Mouse (Mus musculus) kidney, postnatal 4 days (tissue): Measurements from ENCODE around the gene Cpne5.

Source experiments
- DNase-seq, 2 experiments: peaks; one replicate each; pipeline ENCODE4 v3.0.0; 2021; ENCODE audit warnings: mixed read lengths in 2 of 2

Cpne5 gene

GRCm38 (mm10) chr17:29167371-29167770 is 70.6 kb downstream of the Cpne5 start:
- peak; percentile 62 to 76 for DNase-seq

GRCm38 (mm10) chr17:29165967-29166578 is 71.9 kb downstream of the Cpne5 start:
- DNase-seq: peak in 1 of 2 experiments; percentile 57

DNA sequence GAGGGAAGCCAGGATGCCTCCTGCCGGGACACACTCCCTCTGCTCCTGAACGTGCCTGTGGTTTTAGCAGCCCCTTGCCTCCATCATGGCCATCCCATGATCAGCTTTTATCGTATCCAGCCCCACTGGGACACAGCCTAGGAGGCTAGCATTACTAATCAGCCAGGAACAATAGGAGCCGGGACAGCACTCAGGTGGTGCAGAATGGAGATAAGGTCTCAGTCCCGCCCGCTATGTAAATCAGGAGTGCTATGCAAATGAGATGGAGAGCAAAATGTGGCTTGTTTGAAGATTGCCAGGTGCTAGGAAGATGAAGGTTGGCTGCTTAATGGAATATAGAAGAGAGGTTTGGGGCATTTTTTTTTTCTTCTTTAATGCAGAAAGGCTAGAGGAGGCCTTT is 72.5 kb downstream of the Cpne5 start:
- no peak for DNase-seq

GRCm38 (mm10) chr17:29164469-29165111 is 73.4 kb downstream of the Cpne5 start:
- DNase-seq: peak; percentile 74 to 83

DNA sequence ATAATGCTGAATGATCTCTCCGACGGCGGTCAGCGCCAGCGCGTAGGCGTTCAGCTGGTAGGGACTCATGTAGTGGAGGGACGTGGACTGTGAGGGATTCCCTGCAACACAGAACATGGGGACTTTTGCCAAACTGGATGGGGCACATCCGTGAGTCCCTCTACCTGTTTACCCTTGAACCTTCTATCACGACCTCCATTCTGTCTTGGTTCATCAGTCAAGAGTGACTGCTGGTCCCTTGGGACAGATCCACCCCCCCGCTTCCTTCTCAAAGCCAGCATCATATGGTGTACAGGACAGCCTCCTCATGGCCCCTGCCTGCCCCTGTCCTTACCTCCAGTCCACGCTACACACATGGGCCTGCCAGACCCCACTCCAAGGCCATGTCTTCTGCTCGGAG is 75.6 kb downstream of the Cpne5 start:
- DNase-seq: no peak

DNA sequence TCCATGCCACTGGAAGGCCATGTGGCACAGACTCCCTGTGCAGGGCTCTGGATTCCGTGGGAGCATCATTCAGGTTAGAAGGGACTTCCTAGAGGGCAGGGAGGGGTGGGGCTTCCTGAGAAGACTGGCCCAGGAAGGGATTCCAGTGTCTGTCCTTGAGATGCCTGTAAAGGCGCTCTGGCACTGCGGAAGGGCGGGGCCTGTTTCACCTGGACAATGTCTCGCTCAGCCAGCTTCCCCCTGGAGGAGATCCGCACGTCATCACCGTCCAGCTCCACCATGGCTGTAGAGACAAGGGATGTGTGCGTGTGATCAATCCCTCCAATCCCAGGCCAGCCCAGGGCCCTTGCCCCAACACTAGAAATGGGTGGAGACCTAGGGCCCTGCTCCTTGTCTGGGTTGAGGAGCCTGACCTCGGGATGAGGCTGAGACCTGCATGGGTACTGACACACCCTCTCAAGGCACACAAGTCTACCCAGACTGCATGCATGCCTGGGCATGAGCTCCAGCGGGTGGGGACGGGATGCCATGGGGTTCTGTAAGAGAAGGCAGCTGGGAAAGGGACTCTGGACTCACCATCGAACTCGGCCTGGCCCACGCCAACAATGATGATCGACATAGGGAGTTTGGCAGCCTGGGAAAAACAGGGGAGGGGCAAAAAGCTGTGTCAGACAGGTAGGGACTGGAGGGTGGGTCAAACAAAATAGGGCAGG is 78.1 kb downstream of the Cpne5 start:
- DNase-seq: no peak

DNA sequence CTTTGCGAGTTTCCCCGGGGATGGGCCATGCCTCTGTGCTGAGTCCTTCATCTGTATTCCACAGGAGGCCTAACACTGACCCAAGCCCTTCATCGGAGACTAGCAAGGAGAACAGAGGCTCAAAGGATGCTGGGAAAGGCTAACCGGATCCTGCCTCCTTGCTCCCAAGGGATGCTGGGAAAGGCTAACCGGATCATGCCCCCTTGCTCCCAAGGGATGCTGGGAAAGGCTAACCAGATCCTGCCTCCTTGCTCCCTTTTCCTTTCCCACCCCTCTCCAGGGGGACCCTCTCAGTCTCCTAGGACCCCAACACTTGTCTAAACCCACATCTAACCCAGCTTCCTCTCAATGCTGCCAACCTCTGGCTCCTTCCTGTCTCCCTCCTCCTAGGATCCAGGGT is 78.6 kb downstream of the Cpne5 start:
- no peak for DNase-seq

- no peak for DNase-seq
Measured at GRCm38 (mm10) chr17:29158899-29159298, 79.1 kb downstream of the Cpne5 start.

GRCm38 (mm10) chr17:29156866-29157265 is 81.1 kb downstream of the Cpne5 start:
- DNase-seq: no peak

DNA sequence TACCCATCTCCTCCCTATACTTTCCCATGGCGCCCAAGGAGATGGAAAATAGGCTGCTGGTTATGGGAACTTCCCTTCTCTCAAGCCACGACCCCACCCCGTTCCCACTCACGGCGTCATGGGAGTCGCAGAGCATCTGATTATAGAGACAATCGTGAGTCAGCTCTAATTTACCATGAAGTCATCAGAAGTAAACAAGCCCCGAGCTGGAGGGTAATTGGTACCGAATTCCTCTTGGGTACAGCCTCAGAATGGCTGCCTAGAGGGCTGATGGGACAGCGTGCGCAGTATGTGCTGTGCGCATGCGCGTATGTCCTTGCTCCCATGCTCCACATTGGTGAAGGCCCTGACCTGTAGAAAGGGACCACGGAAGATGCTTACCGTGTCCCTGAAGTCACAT is 81.6 kb downstream of the Cpne5 start:
- DNase-seq: no peak

- DNase-seq: no peak
Measured at GRCm38 (mm10) chr17:29155355-29156135, 82.4 kb downstream of the Cpne5 start.

DNA sequence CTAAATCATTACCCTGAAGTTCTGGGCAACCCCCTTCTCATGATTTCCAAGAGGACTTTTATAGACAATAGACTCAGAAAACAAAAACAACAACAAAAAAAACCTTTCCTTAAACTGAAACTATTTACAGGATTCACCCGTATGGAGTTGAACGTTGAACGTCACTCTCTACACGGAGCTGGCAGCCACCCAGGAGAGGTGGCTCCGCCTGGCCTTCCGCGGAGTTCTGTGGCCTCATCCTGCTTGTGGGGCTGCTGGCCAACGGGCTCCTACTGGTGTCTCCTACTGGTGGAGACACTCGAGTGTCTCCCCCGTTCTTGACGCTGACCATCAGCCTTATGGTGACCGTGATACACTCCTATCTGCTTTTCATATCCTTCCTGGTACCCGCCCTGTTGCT is 83.7 kb downstream of the Cpne5 start:
- no peak for DNase-seq

GRCm38 (mm10) chr17:29152547-29152946 is 85.4 kb downstream of the Cpne5 start:
- no peak for DNase-seq

GRCm38 (mm10) chr17:29149766-29150165 is 88.2 kb downstream of the Cpne5 start:
- DNase-seq: no peak

DNA sequence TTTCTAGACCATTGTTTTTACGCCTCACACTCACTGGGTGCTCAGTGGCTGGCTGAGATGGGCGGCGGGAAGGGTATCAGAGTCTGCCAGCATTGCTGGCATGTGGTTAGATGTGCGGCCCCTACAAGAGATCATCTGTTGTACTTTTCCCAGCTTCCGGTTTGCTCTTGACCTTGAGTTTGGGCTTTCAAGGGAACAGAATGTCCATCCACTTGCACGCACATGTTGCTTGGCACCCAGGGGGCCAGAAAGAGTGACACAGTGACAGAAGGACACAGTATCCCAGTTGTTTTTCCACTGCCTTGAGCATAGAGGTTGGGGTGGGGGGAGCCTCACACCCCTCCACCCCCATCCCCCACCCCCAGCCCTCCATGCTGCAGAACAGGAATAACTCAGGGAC is 90.2 kb downstream of the Cpne5 start:
- DNase-seq: no peak

GRCm38 (mm10) chr17:29147273-29147672 is 90.7 kb downstream of the Cpne5 start:
- no peak for DNase-seq

- no peak for DNase-seq
Measured at GRCm38 (mm10) chr17:29145101-29145500, 92.9 kb downstream of the Cpne5 start.

- no peak for DNase-seq
Measured at GRCm38 (mm10) chr17:29143266-29143665, 94.7 kb downstream of the Cpne5 start.

DNA sequence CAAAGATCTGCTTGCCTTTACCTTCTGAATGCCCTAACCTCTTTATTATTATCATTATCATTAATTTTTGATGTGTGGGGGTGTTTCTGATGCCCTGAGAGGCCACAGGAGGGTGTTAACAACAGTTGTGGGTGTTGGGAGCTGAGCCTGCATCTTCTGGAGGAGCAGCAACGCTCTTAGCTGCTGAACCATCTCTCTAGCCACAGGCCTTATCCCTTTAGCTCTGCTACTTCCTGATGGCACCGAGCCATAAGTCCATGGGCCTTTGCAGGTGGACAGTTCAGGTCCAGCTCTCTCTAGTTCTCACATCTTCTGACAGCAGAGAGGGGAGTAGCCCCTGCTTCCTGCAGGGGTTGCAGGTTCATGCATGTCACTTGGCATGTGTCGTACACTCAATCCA is 96.4 kb downstream of the Cpne5 start:
- no peak for DNase-seq

GRCm38 (mm10) chr17:29137906-29138305 is 100.1 kb downstream of the Cpne5 start:
- DNase-seq: no peak

- peak; percentile 66 to 74 for DNase-seq
Measured at GRCm38 (mm10) chr17:29136236-29136635, 101.7 kb downstream of the Cpne5 start.

DNA sequence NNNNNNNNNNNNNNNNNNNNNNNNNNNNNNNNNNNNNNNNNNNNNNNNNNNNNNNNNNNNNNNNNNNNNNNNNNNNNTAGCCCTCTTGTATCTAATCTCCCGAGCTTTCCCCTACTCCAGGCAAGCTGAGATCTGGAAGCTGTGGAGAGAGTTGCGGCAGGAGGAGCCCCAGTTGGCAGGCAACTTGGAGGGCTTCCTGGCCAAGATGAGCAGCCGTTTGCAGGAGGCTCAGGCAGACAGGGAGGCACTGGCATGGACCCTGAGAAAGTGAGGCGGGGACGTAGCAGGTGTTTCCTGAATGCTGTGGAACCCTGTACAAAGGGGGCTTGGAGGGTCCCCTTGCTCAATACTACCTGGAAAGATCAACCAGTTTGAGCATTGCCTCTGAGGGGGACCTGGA is 102.9 kb downstream of the Cpne5 start:
- DNase-seq: no peak

GRCm38 (mm10) chr17:29129341-29129740 is 108.6 kb downstream of the Cpne5 start:
- DNase-seq: no peak
